Mouse (Mus musculus) forebrain, embryonic 11.5 days (tissue): ENCODE results near the gene Gm12830. TPM values are rescaled to one million over a fixed set of nuclear protein-coding genes. Genes with fewer than 3 reads are reported as not detected.

Source experiments
- ATAC-seq: fragments of 200-750 bp; cut with Nextera tagmentation; replicated peaks from 2 replicates; pipeline ENCODE4 v1.8.0; 2017; ENCODE audit warnings: moderate TSS enrichment; ENCODE audit not compliant: low FRiP score
- DNase-seq: peaks from one replicate; pipeline ENCODE4 v3.0.0-alpha.2; 2017; ENCODE audit warnings: low spot score
- H3K27ac ChIP-seq: fragments of 300-500 bp; sonication (generic); 2 replicates; pipeline ENCODE4 v1.5.1; 2014; ENCODE audit warnings: low read depth, low read length
- H3K27me3 ChIP-seq: fragments of 300-500 bp; sonication (generic); 2 replicates; pipeline ENCODE4 v1.6.1; 2014; ENCODE audit warnings: mild to moderate bottlenecking, low read length, mixed read lengths; ENCODE audit not compliant: control insufficient read depth, insufficient read depth
- H3K36me3 ChIP-seq: fragments of 300-500 bp; sonication (generic); 2 replicates; pipeline ENCODE4 v1.6.1; 2014; ENCODE audit warnings: mild to moderate bottlenecking, low read length, moderate library complexity, mixed read lengths; ENCODE audit not compliant: control insufficient read depth, insufficient read depth
- H3K4me1 ChIP-seq: fragments of 300-500 bp; sonication (generic); replicated peaks from 2 replicates; pipeline ENCODE4 v1.6.1; 2014; ENCODE audit warnings: low read length, mixed read lengths; ENCODE audit not compliant: control insufficient read depth, insufficient read depth
- H3K4me2 ChIP-seq: fragments of 300-500 bp; sonication (generic); 2 replicates; pipeline ENCODE4 v1.6.1; 2014; ENCODE audit warnings: low read depth, mild to moderate bottlenecking, low read length, moderate library complexity, mixed read lengths; ENCODE audit not compliant: severe bottlenecking
- H3K4me3 ChIP-seq: fragments of 300-500 bp; sonication (generic); 2 replicates; pipeline ENCODE4 v1.5.1; 2014; ENCODE audit warnings: low read depth, low read length
- H3K9ac ChIP-seq: fragments of 300-500 bp; sonication (generic); 2 replicates; pipeline ENCODE4 v1.6.1; 2014; ENCODE audit warnings: low read length
- H3K9me3 ChIP-seq: fragments of 300-500 bp; sonication (generic); 2 replicates; pipeline ENCODE4 v1.6.1; 2016; ENCODE audit warnings: low read length, mixed read lengths; ENCODE audit not compliant: control insufficient read depth
- WGBS: fragments of 180-500 bp; shearing (Covaris S2); extraction: QIAGEN DNeasy Blood & Tissue Kit; methylation state at CpG from one replicate; pipeline ENCODE4 v1.1.7; 2014; 5-methylcytosine and 5-hydroxymethylcytosine counted together
- polyA plus RNA-seq: library from polyadenylated mRNA; unstranded; fragments of >200 nt; fragmentation: Nextera tagmentation; extraction: Ambion mirVana; gene quantifications from 2 replicates; pipeline ENCODE4 v1.2.1, GENCODE M21; 2014

The Gm12830 gene
- polyA plus RNA-seq, 1 experiment from 2014 or later = not detected

- Histone ChIP-seq H3K4me1 (no peaks in the 10 kb centered on the region), H3K27me3 (peaks cover 6% of the 10 kb centered on the region), H3K36me3 (no peaks in the 10 kb centered on the region), H3K27ac (no peak overlapping the region), H3K4me3 (no peak overlapping the region), H3K9ac (no peak overlapping the region), H3K4me2 (no peak overlapping the region), H3K9me3 (no peaks in the 10 kb centered on the region)
- DNase-seq (no peak), ATAC-seq (no peak)
- 56% methylated on average over 4 of the region's 4 CpGs for WGBS
Observed at GRCm38 (mm10) chr4:114788856-114789255, 32.7 kb upstream of the Gm12830 start.

- ATAC-seq (no peak), DNase-seq (no peak)
- H3K4me2 ChIP-seq = no peak overlapping the region
- no peaks in the 10 kb centered on the region for H3K4me1 ChIP-seq
- 82% methylated on average over 9 of the region's 9 CpGs for WGBS
- H3K9me3 ChIP-seq = no peaks in the 10 kb centered on the region
- H3K4me3 ChIP-seq = no peak overlapping the region
- H3K27me3 ChIP-seq = peaks cover 32% of the 10 kb centered on the region
- no peaks in the 10 kb centered on the region for H3K36me3 ChIP-seq
- no peak overlapping the region for H3K9ac ChIP-seq
- no peak overlapping the region for H3K27ac ChIP-seq
Observed at GRCm38 (mm10) chr4:114791650-114792049, 29.9 kb upstream of the Gm12830 start.

- no peaks in the 10 kb centered on the region for H3K4me1 ChIP-seq
- DNase-seq = no peak
- no peaks in the 10 kb centered on the region for H3K9me3 ChIP-seq
- no peak overlapping the region for H3K4me2 ChIP-seq
- WGBS = 85% methylated on average over 2 of the region's 2 CpGs
- no peak overlapping the region for H3K27ac ChIP-seq
- ATAC-seq = no peak
- H3K4me3 ChIP-seq = no peak overlapping the region
- peaks cover 45% of the 10 kb centered on the region for H3K27me3 ChIP-seq
- H3K9ac ChIP-seq = no peak overlapping the region
- H3K36me3 ChIP-seq = no peaks in the 10 kb centered on the region
Observed at GRCm38 (mm10) chr4:114793836-114794235, 27.7 kb upstream of the Gm12830 start.

- Histone ChIP-seq H3K4me3 (no peak overlapping the region), H3K4me1 (no peaks in the 10 kb centered on the region), H3K36me3 (no peaks in the 10 kb centered on the region), H3K9ac (no peak overlapping the region), H3K9me3 (no peaks in the 10 kb centered on the region), H3K27me3 (peaks cover 73% of the 10 kb centered on the region), H3K27ac (no peak overlapping the region), H3K4me2 (no peak overlapping the region)
- ATAC-seq (peak; percentile 77), DNase-seq (no peak)
- 38% methylated on average over 5 of the region's 5 CpGs for WGBS
Observed at GRCm38 (mm10) chr4:114797254-114797914, 24.1 kb upstream of the Gm12830 start.

GRCm38 (mm10) chr4:114798041-114798624 is 23.4 kb upstream of the Gm12830 start:
- ATAC-seq (no peak), DNase-seq (no peak)
- Histone ChIP-seq H3K9ac (no peak overlapping the region), H3K27me3 (peaks cover 76% of the 10 kb centered on the region), H3K9me3 (no peaks in the 10 kb centered on the region), H3K4me1 (no peaks in the 10 kb centered on the region), H3K4me2 (no peak overlapping the region), H3K27ac (no peak overlapping the region), H3K36me3 (no peaks in the 10 kb centered on the region), H3K4me3 (no peak overlapping the region)
- WGBS = 79% methylated on average over 7 of the region's 7 CpGs

- no peak overlapping the region for H3K9ac ChIP-seq
- no peaks in the 10 kb centered on the region for H3K36me3 ChIP-seq
- 91% methylated on average over 5 of the region's 5 CpGs for WGBS
- DNase-seq (no peak), ATAC-seq (no peak)
- H3K4me3 ChIP-seq = no peak overlapping the region
- no peak overlapping the region for H3K4me2 ChIP-seq
- H3K4me1 ChIP-seq = no peaks in the 10 kb centered on the region
- H3K27me3 ChIP-seq = peaks cover 33% of the 10 kb centered on the region
- no peaks in the 10 kb centered on the region for H3K9me3 ChIP-seq
- H3K27ac ChIP-seq = no peak overlapping the region
Observed at GRCm38 (mm10) chr4:114804096-114804495, 17.4 kb upstream of the Gm12830 start.

- peaks cover 14% of the 10 kb centered on the region; the same call in 1 of the 2 replicates for H3K4me1 ChIP-seq
- H3K9me3 ChIP-seq = no peaks in the 10 kb centered on the region
- WGBS = 8% methylated on average over 9 of the region's 9 CpGs
- ATAC-seq (no peak; the same call in 1 of the 2 replicates), DNase-seq (peak; percentile 58)
- H3K4me3 ChIP-seq = no peak overlapping the region
- no peak overlapping the region for H3K27ac ChIP-seq
- peaks cover 28% of the 10 kb centered on the region for H3K27me3 ChIP-seq
- H3K4me2 ChIP-seq = no peak overlapping the region
- H3K9ac ChIP-seq = no peak overlapping the region
- H3K36me3 ChIP-seq = no peaks in the 10 kb centered on the region
Observed at GRCm38 (mm10) chr4:114818963-114819702, 2.4 kb upstream of the Gm12830 start.

GRCm38 (mm10) chr4:114834770-114835581 is 13.5 kb downstream of the Gm12830 start:
- no peak overlapping the region for H3K27ac ChIP-seq
- H3K4me3 ChIP-seq = no peak overlapping the region
- H3K4me2 ChIP-seq = no peak overlapping the region
- H3K27me3 ChIP-seq = no peaks in the 10 kb centered on the region
- no peaks in the 10 kb centered on the region for H3K36me3 ChIP-seq
- no peak for DNase-seq
- no peak for ATAC-seq
- H3K9me3 ChIP-seq = no peaks in the 10 kb centered on the region
- H3K4me1 ChIP-seq = no peaks in the 10 kb centered on the region
- 87% methylated on average over 10 of the region's 10 CpGs for WGBS
- no peak overlapping the region for H3K9ac ChIP-seq
